Comparison of ENCODE assay signal across 14 mouse cellular contexts in genomic region chr17:85138393-85138792, GRCm38 (mm10).
"Had no signal": no experiment of that assay in that cellular context is flagged by ENCODE, and none has a peak within 500 bp of the region (broad histone marks: within the 10 kb centered on the region; RNA-seq: fewer than 3 reads in every experiment).

No protein-coding gene starts in this region.

- H3K36me3 ChIP-seq: midbrain, embryonic 12.5 days; midbrain, embryonic 15.5 days; neural tube, embryonic 12.5 days; stomach, embryonic 15.5 days had no signal

- H3K4me1 ChIP-seq: midbrain, embryonic 15.5 days; stomach, embryonic 15.5 days had no signal

- H3K9ac ChIP-seq: liver, embryonic 14.5 days; lung, embryonic 14.5 days; midbrain, embryonic 12.5 days; midbrain, embryonic 15.5 days; neural tube, embryonic 12.5 days; stomach, embryonic 15.5 days had no signal

- H3K27ac ChIP-seq: liver, embryonic 14.5 days; midbrain, embryonic 12.5 days; midbrain, embryonic 15.5 days; neural tube, embryonic 12.5 days; stomach, embryonic 15.5 days; stomach, postnatal 0 days had no signal

- ATAC-seq: midbrain, embryonic 15.5 days had no signal

- DNase-seq: lung, adult 18-20 months; lung, embryonic 14.5 days; lung, postnatal 10 days; lung, postnatal 4 days; right cerebral cortex, postnatal 14 days; thymus, adult 18-20 months; thymus, postnatal 14 days; thymus, postnatal 36 days had no signal

- H3K9me3 ChIP-seq: midbrain, embryonic 12.5 days; midbrain, embryonic 15.5 days; neural tube, embryonic 12.5 days; stomach, embryonic 15.5 days had no signal

- H3K27me3 ChIP-seq: midbrain, embryonic 12.5 days; midbrain, embryonic 15.5 days; neural tube, embryonic 12.5 days; stomach, embryonic 15.5 days had no signal

- H3K4me2 ChIP-seq: lung, embryonic 14.5 days; midbrain, embryonic 12.5 days; midbrain, embryonic 15.5 days; neural tube, embryonic 12.5 days; stomach, embryonic 15.5 days had no signal

- H3K4me3 ChIP-seq: midbrain, embryonic 12.5 days; midbrain, embryonic 15.5 days; neural tube, embryonic 12.5 days; stomach, embryonic 15.5 days had no signal
